Mouse (Mus musculus) spleen, embryonic (tissue): Measurements from ENCODE around the gene Cyp2f2.

ENCODE experiments used
- CTCF ChIA-PET: fragments of 350-600 bp; sonication (Branson Sonifier 250); formaldehyde crosslinking; loops from one replicate; lab custom pipeline; 2022; lab: Charles Lee

Gene Cyp2f2

DNA sequence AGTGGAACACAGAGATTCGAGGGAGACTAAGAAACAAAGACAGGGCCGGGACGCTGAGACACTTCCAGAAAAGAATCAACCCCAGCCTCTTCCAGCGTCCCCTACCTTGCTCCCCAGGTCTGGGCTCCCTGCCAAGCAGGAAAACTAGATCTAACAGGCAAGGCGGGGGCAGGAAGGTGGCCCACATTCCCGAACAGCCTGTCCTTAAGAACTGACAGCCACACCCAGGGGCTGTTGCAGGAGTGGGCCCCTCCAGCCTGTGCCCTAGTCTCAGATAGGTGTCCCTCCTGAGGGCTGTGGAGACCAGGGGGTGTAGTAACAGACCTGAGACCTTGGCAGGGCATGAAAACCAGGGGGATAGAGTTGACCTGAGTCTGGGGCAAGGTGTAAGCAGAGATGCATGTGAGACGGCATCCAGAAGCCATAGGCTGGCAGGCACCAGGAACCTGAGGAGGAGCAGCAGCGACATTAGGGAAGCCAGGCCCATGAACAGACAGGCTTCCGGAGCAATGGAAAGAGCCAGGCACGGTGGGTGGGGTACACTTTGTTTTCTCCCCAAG lies 33.6 kb downstream of the Cyp2f2 start, which contains the start of gene Cyp2t4:
Cyp2t4 (plus strand) TSS at position 510 of the 560 bp plus-strand sequence.
- CTCF ChIA-PET: no interaction called here

- CTCF ChIA-PET: interaction anchor here (0.7 kb wide), 1 partner anchor 25 kb away, joined by 8 read pairs; no protein-coding TSS in a partner anchor
These were observed 36.3 kb downstream of the Cyp2f2 start for GRCm38 (mm10) chr7:27156005-27156404.

DNA sequence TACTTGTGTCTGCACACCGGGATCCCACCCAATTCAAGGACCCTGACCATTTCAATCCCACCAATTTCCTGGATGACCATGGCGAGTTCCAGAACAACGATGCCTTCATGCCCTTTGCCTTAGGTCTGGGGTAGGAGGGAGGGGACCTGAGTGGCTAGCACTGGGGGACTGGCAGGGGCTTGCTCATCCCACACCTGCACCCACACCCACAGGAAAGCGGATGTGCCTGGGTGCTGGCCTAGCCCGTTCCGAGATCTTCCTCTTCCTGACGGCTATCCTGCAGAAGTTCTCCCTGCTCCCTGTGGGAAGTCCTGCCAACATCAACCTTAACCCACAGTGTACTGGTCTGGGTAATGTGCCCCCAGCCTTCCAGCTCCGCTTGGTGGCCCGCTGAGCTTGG lies 38.5 kb downstream of the Cyp2f2 start:
- CTCF ChIA-PET: interaction anchor here (0.6 kb wide), 1 partner anchor 756 kb away, joined by 3 read pairs; no protein-coding TSS in a partner anchor

- CTCF ChIA-PET: interaction anchor here (1.5 kb wide), 1 partner anchor 20 kb away, joined by 7 read pairs; the partner anchor contains the start of gene Rab4b
These were observed 39.5 kb downstream of the Cyp2f2 start for GRCm38 (mm10) chr7:27159256-27159655.

DNA sequence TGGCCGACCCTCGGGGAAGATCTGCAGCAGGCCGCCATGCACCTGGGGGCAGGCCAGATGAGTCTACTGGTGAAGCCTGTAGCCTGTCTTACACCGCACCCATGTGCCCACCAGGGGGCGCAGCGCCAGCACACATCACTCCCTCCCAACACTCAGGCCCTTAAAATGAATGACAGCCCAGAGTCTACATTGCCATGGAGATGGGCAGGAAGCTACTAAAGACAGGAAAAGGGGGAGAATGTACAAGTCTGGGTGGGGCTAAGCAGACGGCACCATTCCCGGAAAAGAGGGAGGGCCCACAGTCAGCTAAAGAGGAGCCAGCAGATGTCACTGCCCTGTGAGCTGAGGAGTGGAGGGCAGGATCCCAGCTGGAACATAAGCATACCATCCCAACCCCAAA lies 40.2 kb downstream of the Cyp2f2 start:
- CTCF ChIA-PET: interaction anchor here (1.5 kb wide), 1 partner anchor 19 kb away, joined by 7 read pairs; the partner anchor contains the start of gene Rab4b

- CTCF ChIA-PET: interaction anchor here (0.6 to 1.4 kb wide), 2 partner anchors 17 to 347 kb away, joined by 3 read pairs; no protein-coding TSS in a partner anchor
These were observed 41.2 kb downstream of the Cyp2f2 start for GRCm38 (mm10) chr7:27160921-27161320.

DNA sequence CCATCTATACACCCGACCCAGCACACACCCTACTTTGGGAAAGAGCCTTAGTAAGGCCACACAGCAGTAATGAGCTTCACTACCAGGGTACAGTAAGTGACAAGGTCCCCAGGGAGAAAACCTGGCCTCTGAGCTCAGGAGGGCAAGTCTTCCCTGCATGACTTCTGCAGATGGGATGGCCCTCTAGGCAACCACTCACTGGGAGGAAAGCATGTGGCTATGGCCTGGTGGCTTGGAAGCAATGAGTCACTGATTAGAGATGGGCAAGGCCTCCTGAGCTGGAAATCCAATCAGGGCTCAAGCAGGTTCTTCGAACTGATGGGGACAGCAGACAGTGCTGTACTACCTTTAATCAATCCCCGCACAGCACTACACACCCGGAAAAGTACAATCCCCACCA lies 42.0 kb downstream of the Cyp2f2 start:
- CTCF ChIA-PET: interaction anchor here (1.4 kb wide), 1 partner anchor 16 kb away, joined by 3 read pairs; no protein-coding TSS in a partner anchor

DNA sequence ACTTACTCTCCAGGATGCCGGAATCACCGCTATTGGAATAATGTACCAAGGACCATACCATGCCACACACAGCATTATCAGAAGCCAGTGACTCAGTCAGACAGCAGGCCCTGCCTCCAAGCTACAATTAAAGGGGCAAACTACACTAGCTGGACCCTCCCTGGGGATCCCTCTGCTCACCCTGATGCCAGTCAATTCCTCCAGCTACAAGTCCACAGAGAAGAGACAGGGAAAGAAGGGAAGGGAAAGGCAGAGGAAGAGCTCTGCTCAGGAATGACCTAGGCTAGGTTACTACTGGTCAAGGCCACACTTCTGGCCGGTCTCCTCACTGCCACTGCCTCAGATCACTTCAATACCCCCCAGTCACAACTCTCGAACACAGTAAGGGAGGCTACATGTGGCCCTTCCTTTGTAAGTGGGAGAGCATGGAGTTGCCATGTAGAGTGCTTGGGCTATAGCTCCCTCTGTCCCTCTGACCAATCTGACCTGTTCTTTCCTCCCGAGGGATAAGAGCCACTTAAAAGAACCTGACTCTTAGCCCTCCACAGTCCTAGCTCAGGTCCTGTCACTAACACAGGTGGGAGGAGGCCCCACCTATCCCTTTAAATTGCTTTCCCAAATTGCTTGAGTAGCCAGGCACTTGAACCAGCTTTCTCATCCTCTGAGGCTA lies 43.2 kb downstream of the Cyp2f2 start:
- CTCF ChIA-PET: no interaction called here

DNA sequence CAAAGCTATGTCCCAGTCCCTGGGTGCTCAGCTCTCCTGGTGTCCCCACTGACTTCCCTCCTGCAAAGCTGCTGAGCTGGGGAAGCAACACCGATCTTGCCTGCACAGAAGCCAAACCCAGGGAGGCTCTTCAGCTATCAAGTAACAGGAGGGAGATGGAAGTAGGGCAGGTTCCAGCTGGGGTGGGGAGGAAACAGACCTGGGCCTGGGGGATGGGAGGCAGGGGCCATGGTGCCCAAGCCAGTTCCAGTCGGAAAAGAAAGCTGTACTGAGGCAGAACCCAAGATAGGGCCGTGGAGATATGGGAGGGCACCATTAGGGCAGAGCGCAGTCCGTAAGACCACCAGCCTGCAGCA lies 43.7 kb downstream of the Cyp2f2 start:
- CTCF ChIA-PET: no interaction called here

DNA sequence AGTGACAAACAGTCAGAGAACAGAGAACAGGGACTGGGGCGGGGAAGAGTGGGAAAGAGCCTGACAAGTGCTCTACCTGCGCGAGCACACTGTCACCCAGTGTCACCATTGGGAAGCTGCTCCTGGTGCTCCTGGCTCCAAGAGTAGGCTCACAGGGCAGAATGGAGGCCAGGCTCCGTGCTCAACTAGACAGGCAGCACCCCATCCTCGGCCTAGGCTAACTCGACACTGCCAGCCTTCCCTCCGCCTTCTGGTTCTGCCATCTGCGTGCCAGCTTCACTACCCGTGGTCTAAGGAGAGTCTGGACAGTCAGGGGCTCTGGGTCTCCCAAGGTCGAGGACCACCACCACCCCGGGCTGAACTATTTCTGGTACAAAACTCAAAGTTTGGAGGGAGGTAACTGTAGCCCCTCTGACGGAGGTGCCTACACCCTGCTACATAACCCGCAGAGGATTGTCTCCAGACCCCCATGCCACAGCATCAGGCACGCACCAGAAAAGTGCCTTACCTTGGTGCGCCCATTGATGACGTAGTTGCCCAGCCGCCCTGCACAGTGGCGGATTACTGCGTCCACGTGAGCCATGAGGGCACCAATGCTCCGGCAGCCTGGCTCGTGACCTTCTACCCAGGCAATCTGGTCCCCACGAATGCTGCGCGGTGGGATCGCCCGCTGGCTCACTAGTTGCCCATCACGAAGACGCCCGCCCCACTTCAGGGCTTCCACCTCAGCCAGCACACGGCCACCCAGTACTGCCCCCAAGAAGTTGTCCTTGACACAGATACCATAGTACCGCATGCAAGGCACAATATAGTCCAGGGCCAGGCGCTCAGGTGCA lies 44.6 kb downstream of the Cyp2f2 start:
- CTCF ChIA-PET: interaction anchor here (0.5 kb wide), 1 partner anchor 57 kb away, joined by 3 read pairs; no protein-coding TSS in a partner anchor

DNA sequence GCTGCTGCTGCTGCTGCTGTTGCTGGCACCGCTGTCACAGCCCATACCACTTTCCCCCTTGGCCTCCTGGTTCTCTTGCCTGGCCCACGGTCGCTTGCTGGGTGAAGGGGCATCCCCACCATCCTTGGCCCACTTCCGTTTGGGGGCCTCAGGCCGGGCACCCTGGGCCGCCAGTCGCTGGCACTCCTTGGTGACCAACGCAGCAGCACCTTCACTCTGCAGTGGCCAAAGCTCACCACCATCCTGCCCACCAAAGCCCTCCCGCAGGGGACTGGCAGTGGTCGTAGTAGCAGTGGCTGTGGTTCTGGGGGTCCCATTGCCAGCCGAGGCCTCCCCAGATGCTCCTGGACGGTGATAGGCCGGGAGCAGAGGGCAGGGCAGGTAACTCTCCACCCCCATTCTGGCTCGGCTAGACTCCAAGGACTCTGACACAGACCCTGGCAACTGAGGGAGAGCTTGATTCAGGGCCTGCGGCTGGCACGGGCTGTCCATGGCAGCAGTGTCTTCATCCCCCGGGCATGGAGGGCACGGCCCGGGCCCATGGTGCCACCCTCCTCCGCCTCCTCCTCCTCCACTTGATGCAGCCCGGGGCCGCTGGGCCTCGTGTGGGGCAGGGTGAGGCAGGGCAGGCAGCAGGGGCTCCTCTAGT lies 45.4 kb downstream of the Cyp2f2 start:
- CTCF ChIA-PET: no interaction called here

- CTCF ChIA-PET: no interaction called here
These were observed 46.0 kb downstream of the Cyp2f2 start for GRCm38 (mm10) chr7:27165696-27166095.

DNA sequence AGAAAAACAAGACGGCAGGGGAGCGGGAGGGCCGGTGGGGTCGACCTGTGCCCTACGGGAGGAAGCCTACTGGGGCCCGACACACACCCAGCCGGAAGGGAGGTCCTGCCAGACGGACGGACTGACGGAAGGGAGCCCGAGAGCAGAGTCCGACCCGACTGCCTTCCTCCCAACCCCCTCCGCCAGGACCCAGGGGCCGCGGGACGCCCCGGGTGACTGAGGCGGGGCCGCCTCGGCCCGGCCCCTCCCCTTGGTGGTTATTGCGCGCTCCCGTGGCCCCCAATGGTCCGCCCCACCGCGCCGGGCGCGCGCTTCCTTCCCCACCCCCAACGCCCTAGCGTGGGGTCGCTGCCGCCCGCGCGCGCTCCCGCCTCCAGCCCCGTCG lies 46.5 kb downstream of the Cyp2f2 start:
- CTCF ChIA-PET: no interaction called here

GRCm38 (mm10) chr7:27166614-27167474 lies 47.1 kb downstream of the Cyp2f2 start, which contains the start of gene Egln2:
Gene Egln2, minus strand, starts transcription at chr7:27166802.
- CTCF ChIA-PET: no interaction called here

DNA sequence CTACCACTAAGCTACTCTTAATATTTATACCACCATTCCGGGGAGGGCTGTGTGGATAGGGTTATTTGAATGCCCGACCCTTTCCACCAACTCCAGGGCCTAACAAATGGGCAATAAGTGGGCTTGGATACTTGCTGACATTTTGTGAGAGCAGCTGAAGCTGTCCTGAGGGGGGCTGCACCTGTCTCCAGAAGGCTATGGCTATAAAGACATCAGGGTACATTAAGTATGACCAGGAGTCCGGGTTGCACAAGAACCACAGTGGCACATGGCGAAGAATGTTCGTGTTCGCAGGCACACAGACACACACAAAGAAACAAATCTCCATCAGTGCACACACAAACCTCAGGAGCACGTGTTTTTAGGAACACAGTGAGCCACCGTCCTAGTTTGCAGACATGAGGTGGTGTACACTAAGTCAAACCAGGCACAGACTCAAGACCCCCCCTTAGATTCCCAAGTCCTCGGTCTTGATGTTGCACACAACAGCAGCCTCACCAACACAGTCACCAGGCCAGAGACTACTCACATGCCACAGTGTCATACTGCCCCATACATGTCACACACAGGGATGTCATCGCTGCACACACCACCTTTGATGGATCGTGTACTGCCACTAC lies 47.9 kb downstream of the Cyp2f2 start:
- CTCF ChIA-PET: interaction anchor here (0.9 kb wide), 1 partner anchor 15 kb away, joined by 4 read pairs; no protein-coding TSS in a partner anchor

GRCm38 (mm10) chr7:27168371-27168770 lies 48.7 kb downstream of the Cyp2f2 start:
- CTCF ChIA-PET: interaction anchor here (0.9 kb wide), 1 partner anchor 14 kb away, joined by 4 read pairs; no protein-coding TSS in a partner anchor

GRCm38 (mm10) chr7:27170981-27171380 lies 51.3 kb downstream of the Cyp2f2 start:
- CTCF ChIA-PET: interaction anchor here (0.7 kb wide), 1 partner anchor 447 kb away, joined by 3 read pairs; no protein-coding TSS in a partner anchor

GRCm38 (mm10) chr7:27174496-27174895 lies 54.8 kb downstream of the Cyp2f2 start:
- CTCF ChIA-PET: no interaction called here

DNA sequence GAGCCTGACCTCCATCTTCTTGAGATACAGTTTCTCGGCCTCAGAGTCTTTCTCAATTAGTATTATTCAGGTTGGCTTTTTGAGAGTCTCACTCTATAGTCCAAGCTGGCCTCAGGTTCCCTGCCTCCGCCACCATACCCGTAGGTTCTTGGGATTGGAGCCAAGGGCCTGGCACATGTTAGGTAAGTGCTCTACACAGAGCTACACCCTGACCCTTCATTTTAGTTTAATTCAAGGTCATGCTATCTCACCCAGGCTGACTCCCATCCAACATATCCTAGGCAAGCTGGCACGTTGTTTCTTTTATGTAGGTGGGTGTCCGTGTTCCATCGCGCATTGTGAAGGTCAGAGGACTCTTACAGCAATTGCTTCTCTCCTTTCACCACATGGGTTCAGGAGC lies 55.2 kb downstream of the Cyp2f2 start:
- CTCF ChIA-PET: no interaction called here

GRCm38 (mm10) chr7:27177942-27178323 lies 58.2 kb downstream of the Cyp2f2 start:
- CTCF ChIA-PET: interaction anchor here (0.6 to 0.9 kb wide), 3 partner anchors 12 to 262 kb away, joined by 3 to 4 read pairs (median 3); no protein-coding TSS in a partner anchor
